Mouse (Mus musculus): ENCODE results near the gene Vmn1r142. TPM values are rescaled to one million over a fixed set of nuclear protein-coding genes. Genes with fewer than 3 reads are reported as not detected.
"Not testable (repeated sequence)": the region's sequence is repeated elsewhere in the genome, so short reads cannot be mapped to it uniquely, and the experiment has no call there.

The Vmn1r142 gene
- total RNA-seq (2022) = not detected

GRCm38 (mm10) chr7:22163935-22164334 is at the start of gene Vmn1r142:
TSS of gene Vmn1r142 (minus strand) at chr7:22164035.
- DNase-seq (ENCODE audit: low spot score in 2 of 2) = not testable (repeated sequence)

- not testable (repeated sequence) for DNase-seq (ENCODE audit: low spot score in 2 of 2)
Measured at GRCm38 (mm10) chr7:22201164-22201563, 37.3 kb upstream of the Vmn1r142 start, which contains the start of gene Gm8653. TSS of gene Gm8653 (minus strand) at chr7:22201264.

GRCm38 (mm10) chr7:22189077-22189476 is 25.2 kb upstream of the Vmn1r142 start, which contains the start of gene Vmn1r143:
TSS of gene Vmn1r143 (plus strand) at chr7:22189377.
- not testable (repeated sequence) for DNase-seq (ENCODE audit: low spot score in 2 of 2)

- DNase-seq (ENCODE audit: low spot score in 2 of 2) = not testable (repeated sequence)
Measured at GRCm38 (mm10) chr7:22134641-22135040, 29.2 kb downstream of the Vmn1r142 start, which contains the start of gene Gm10666. TSS of gene Gm10666 (minus strand) at chr7:22134741.

GRCm38 (mm10) chr7:22118145-22118544 is 45.7 kb downstream of the Vmn1r142 start, which contains the start of gene Gm16451:
TSS of gene Gm16451 (minus strand) at chr7:22118245.
- not testable (repeated sequence) for DNase-seq (ENCODE audit: low spot score in 2 of 2)

Other genes with a start within 250 kb of the Vmn1r142 start
- gene Gm5891, start 242.7 kb downstream of the Vmn1r142 start, total RNA-seq (2022) = not detected
- gene Vmn1r137, start 169.4 kb downstream of the Vmn1r142 start, total RNA-seq (2022) = not detected
- not detected for gene Vmn1r138, start 135.1 kb downstream of the Vmn1r142 start, total RNA-seq (2022)
- not detected for gene Gm6176, start 107.7 kb downstream of the Vmn1r142 start, total RNA-seq (2022)
- gene Vmn1r139, start 95.0 kb downstream of the Vmn1r142 start, total RNA-seq (2022) = not detected
- not detected for gene Gm16451, start 45.8 kb downstream of the Vmn1r142 start, total RNA-seq (2022)
- not detected for gene Gm10666, start 29.3 kb downstream of the Vmn1r142 start, total RNA-seq (2022)
- gene Vmn1r143, start 25.3 kb upstream of the Vmn1r142 start, total RNA-seq (2022) = not detected
- gene Gm8653, start 37.2 kb upstream of the Vmn1r142 start, total RNA-seq (2022) = not detected
- gene Gm8453, start 65.4 kb upstream of the Vmn1r142 start, total RNA-seq (2022) = not detected
- not detected for gene Gm4187, start 165.7 kb upstream of the Vmn1r142 start, total RNA-seq (2022)
- gene Gm8660, start 207.0 kb upstream of the Vmn1r142 start, total RNA-seq (2022) = not detected
- not detected for gene Vmn1r148, start 249.5 kb upstream of the Vmn1r142 start, total RNA-seq (2022)